Mouse (Mus musculus) neutrophil, adult 5-6 weeks (primary cell): ENCODE results near the gene Atp6v0a4. TPM values are rescaled to one million over a fixed set of nuclear protein-coding genes. Genes with fewer than 3 reads are reported as not detected.

Experiments
- ATAC-seq: fragments of 151-379, 151-347 bp; 2 replicates; pipeline ENCODE4 v1.8.0; 2017; ENCODE audit warnings: mild to moderate bottlenecking, moderate TSS enrichment; ENCODE audit not compliant: insufficient number of reproducible peaks, poor library complexity, low FRiP score, severe bottlenecking; ENCODE audit errors: extremely low read depth
- total RNA-seq: library from RNA; stranded (forward); fragments of 200-1000 nt; gene quantifications from 2 replicates; pipeline ENCODE4 v1.2.3, GENCODE M21; 2017

Atp6v0a4 gene
- total RNA-seq, 1 experiment from 2014 or later: not detected

DNA sequence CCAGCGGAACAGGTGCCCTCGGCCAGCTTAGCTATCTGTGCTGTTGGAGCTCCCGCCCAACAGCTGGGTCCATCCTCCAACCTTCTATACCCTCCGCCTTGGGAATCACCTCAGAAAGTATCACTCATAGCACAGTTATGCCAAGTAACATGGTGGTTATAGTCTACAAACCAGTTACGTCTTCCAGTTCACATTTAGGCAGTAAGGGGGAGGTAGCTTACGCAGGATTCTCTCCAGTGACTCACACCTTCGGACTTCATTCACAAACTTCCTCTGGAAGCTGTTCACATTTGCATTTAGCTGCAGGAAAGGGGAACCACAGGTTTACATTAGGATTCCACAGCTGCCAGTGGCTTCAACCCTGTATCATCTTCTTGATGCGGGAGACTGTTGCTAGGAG is 31.8 kb downstream of the Atp6v0a4 start:
- no peak for ATAC-seq

DNA sequence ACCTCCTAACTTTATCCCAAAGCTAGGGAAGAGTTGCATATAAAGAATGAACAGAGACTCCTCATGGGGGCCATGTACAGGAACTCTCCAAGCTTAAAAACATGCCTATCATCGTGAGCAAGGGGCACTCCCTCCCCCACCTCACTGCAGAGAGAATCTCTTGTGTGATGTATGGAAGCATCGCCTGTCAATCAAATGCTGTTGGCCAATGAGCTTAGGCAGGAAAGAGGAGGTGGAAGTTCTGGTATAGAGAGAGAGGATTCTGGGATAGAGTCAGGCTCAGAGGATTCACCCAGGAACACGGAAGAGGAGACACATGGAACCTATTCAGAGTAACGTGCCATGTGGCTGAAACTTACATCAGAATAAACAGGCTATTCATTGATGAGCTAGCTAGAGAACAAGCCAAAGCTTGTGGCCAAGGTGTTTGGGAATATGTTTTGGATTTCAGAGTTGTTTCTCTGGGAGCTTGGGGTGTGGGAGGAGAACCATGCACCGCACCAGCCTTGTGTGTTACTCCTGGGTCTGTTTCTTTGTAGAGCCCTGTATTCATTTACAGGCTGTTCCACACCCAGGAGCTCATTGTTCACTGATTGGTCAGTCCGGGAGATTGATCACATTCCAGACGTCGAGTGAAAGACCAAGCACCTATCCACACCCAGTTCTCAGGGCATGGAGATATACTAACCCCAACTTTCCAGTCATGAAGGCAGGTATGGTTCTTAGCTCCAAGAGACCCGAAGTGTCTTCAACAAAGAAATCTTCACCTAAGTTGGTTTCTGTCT is 37.0 kb downstream of the Atp6v0a4 start:
- ATAC-seq: no peak

DNA sequence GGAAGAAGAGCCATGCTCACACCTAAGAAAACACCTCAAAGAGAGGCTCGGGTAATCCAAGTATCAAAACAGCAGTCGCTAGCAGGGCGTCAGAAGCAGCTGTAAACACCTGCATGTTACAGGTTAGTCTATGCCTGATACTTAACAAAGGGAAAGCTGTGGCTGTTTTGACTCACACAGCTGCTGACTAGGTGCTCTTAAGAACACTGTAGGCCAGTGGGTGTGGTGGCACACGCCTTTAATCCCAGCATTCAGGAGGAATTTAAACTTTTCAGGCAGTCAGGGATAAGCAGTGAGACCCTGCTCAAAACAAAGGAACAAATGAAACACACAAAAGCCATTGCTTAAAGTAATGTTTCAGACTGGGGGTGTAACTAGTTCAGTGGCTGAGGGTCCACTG is 41.2 kb downstream of the Atp6v0a4 start:
- ATAC-seq: no peak

DNA sequence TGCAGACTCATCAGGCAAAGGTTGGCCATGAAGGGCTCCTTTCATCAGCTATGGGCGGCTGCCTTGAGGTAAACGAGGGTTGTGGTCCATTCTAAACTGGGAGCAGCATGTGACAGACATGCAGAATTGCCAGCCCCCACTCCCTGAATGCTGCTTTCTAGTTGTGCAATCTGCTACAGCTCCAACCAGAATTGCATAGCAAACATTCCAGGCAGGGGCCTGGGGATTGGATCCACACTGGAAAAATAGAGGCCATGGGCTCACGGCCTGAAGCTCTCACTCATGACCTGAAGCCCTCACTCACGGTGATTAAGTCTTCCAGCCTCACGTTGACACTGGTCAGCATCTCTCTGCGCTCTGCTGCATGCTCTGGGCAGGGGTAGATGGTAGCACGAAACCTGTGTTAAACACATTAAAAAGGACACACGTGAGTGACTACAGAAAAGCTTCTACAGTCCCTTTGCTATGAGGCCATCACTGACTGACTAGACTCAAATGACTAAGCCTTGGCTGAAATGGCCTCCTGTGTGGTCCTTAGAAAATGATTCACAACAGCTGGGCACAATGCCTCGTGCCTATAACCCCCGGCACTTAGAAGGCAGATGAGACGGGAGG is 42.6 kb downstream of the Atp6v0a4 start:
- no peak for ATAC-seq

DNA sequence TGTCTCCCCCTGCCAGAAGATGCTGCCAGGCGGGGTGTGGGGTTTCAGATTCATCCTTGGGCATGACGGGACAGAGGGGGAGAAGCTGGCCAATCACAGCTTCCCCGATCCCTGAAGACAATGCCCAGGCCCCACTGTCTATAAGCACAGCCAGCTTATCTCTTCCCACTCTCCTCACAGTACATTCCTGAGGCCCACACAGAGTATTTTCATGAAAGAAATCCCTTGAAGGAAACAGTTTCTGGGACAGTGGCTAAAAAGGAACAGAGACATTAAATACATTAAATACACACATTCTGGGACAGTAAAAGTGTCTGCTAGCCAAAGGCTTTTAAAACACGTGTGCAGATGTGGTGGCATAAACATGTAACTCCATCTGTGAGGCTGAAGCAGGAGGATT is 44.0 kb downstream of the Atp6v0a4 start:
- ATAC-seq: no peak

DNA sequence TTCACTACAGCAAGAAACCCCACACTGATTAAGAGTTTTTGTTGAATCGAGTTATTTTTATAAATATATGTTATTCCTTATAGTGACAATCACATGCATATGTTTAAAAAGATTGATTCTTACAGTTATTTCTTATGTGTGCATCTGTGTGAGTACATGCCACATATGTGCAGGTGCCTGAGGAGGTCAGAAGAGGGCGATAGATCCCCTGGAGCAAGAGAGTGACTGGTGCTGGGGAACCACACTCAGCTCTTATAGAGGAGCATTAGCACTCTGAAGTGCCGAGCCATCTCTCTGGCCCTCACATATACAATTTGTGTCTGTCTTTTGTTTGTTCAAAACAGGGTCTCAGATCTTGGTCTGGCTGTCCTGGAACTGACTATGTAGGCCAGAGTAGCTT is 50.8 kb downstream of the Atp6v0a4 start:
- ATAC-seq: no peak

DNA sequence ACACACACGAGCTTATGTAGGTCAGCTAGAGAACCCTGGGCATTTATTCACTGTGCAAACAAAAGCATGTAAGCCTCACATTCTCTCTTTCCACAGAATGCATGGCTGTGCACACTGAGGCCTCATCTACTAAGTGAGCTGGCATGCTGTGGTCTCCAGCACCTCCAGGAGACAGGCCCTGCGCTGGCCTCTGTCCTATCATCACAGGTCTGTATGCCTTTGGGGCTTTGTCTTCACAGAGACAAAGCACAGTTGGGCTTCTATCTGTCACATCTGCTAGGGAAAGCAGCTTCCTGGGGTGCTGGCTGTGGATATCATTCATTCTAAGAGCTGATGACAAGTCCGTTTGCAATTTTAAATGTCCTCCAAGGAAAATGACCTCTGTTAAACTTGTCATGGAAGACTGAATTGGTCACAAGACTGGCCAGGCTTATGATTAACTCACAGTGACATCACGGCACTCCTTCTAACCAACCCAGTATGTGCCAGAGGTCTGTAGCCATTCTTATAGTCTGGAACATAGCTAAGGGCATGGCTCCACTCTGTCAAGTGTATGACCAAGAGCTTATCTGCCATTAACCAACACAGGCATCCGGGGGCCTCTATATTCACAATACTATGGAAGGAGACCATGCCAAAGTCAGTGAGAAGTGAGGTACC is 52.1 kb downstream of the Atp6v0a4 start:
- no peak for ATAC-seq

DNA sequence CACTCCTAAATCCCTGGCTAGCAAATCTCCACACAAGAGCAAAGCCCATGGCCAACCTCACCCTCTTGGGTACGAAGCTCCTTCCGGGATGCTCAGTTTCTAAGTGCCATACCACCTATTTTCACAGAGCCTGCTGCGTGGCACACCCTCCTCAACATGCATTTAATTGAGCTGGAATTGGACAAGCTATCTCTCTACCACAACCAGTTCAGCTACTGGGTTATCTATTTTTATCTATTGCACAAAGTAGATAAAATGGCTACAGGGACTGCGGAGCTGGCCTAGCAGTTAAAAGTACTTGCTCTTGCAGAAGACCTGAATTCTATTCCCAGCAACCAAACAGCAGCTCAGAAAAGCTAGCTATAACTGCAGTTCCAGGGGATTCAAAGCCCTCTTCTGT is 53.1 kb downstream of the Atp6v0a4 start:
- no peak for ATAC-seq

DNA sequence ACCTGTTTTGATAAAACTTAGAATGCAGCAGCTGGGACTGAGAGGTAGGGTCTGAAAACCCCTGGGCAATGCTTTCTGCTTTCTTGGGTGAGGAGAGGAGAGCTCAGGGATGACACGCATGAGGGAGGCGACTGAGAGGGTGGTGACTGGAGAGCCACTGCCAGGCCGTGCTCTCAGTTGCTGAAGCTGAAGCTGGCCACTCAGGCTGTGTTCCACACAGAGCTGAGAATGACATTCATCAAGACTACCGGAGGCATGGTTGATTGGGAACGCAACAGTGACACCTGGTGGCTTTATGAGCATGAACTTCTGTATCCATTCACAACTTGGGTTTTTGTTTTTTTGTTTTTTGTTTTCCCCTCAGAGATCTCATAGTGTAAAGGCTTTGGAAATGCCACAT is 58.2 kb downstream of the Atp6v0a4 start:
- ATAC-seq: peak; percentile 77

DNA sequence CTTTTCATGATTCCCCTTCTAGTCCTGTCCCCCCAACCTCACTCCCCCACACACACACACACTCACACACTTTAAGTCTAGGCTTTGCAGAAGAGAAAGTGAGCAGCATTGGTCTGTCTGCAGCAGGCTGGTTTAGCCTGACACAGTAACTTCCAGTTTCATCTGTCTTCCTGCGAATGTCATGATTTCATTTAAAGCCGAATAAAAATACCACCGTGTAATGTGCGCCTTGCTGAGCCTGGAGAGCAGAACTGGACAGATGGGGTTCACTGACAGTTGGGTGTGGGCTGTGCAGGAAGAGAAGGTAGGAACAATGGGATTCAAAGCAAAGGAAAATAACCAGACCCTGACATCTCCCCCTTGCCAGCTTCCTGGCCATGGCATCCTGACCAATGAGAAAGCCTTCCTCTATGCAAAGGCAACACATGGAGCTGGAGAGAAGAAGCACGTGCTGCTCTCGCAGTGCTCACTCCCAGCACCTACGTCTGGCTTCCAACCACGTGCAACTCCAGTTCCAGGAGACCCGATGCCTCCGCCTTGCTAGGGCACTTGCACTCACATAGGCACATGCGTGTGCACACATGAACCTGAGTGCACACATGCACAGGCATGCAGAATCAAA is 58.8 kb downstream of the Atp6v0a4 start:
- ATAC-seq: no peak

DNA sequence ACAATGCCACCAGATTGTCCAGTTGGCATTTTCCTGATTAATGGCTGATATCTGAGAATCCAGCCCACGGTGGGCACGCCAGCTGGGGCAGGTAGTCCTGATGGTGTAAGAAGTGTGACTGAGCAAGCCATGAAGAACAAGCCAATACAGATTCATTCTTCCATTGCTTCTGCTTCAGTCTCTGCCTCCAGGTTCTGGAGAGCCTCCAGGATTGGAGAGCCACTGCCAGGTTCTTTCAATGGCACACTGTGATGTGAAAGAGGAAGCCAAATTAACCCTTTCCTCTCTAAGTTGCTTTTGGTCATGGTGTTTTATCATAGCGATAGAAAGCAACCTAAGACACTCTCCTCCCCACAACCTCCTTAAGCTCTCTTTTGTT is 59.3 kb downstream of the Atp6v0a4 start:
- ATAC-seq: no peak

DNA sequence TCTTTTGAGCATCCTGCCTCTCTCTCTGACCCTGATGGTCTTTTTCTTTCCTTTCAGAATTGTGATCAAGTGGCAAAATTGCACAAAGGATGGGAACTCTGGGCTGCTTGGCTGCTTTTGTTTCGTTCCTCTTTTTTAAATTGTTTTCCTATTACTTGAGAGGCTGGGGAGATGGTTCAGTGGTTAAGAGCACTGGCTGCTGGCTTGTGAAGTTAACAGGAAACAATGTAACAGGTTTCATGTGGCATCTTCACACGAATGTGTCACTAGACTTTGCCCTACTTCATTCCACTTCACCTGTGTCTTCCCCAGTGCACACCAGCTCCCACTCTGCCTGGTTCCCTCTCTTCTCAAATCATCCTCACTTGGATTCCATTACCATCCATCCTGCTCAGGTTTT is 59.8 kb downstream of the Atp6v0a4 start:
- no peak for ATAC-seq

DNA sequence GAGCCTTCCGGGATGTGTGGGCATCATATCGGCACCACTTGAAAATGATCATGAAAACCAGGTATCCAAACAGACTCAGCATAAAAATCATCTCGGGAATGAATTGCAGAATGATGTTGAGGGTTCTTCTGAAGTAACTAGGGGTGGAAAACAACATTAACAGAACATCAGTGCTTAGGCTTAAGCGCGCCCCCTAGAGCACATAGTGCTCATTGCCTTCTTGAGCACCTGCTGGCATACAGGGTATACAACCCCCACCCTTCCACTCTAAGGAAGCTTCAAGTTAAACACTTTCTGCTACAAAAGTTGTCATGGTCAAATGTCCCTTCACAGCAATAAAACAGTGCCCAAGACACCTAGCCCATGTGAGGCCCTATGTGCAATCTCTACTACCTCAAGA is 65.6 kb downstream of the Atp6v0a4 start:
- no peak for ATAC-seq

DNA sequence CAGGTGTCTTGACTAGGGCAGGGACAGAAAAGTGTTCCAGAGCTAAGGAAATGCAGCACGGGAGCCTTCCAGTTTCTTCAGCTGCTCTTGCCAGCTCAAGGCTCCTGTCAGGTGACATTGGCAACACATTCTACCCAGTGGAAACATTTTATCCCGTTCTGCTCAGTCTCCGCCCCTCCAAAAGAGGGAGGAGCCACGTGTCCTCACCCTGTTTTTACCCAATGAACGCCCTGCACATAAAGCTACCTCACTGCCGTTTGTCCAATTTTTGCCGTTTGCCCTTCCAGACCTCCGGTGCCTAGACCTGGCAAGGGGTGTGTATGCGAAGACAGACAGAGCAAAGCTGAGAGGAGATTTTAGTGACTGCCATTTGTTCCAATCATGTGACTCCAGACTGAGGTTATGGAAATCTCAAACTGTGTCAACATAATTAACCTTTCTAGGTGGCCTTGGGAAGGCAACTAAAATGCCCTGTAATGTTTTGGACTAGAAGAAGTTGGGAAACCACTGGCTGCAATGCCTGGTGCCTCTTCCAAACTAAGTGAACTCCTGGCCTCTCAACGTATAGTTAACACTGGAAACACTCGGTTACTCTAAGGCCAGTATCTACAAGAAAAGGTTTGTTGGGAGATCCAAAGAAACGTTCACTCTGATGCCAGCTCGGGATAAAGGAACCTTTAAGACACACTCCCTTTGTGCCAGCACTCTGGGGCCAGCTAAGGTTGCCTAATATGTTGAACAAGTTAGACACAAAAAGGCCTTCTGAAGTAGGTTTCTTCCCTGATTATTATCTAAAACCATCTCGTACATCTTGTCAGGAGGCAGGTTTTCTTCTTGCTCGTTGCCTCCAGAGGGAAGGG is 68.7 kb downstream of the Atp6v0a4 start:
- no peak for ATAC-seq

DNA sequence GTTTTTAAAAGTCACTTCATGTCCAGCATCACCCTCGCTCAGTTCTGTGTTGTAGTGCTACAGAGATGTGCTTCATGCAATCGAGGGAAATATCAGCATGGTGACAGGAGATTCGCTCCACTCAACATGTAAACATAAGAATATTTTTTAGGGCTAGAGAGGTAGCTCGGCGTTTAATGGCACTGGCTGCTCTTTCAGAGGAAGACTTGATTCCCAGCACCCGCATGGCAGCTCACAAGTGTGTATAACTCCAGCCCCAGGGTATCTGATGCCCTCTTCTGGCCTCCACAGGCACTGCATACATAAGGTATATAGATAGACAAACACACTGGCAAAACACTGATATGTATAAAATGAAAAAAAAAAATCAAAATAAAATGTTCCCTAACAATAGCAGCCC is 74.8 kb downstream of the Atp6v0a4 start:
- ATAC-seq: no peak

DNA sequence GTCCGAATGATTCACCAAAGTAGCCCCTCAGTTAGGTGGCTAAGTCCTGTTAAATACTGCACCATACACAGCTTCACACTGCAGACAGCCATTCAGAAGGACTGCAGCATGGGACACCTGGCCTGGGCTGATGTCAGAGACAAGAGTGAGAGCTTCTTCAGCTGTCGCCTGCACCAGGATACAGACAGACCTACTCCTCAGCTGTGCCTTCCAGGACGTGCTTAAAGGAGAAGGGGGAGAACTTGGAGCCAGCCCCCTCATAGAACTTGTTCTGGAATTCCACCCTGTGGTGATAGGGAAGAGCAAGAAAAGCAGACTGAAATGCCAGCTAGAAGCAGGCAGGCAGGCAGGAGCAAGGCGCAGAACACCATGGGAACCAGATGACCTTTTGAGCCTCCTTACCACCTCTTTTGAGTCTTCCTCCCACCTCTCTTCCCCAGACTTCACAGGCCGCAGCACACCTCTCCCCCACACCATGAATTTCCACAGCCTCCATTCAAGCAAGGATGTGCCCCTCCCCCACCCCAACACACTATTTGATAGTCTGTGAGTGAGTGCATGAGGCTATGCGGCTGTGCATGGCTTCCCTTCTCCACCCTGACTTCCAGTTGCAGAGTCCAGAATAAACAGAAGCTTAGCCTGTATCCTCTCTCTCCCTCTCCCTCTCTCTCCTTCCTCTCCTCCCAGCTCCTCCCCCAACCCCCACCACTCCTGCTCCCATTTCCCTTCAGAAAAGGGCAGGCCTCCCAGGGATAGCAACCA is 75.4 kb downstream of the Atp6v0a4 start:
- no peak for ATAC-seq

DNA sequence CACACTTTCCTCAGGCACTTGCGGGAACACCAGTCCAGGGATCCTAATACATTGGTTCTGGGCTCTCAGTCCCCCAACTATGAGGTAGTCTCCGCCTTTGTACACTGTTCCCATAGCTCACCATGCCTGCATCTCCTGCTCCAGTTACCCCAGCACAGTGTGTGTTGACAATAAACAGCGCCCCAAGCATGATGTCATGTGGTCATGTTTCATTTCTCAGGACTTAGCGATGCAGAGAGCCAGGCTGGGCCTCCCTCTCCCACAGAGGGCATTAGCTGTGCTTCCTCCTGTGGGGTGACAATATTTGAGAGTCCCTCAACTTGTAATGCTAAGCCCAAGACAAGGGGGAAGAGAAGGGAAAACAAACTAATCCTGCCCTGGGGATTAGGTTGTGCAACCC is 76.4 kb downstream of the Atp6v0a4 start:
- peak; percentile 16; the same call in 1 of the 2 replicates for ATAC-seq

DNA sequence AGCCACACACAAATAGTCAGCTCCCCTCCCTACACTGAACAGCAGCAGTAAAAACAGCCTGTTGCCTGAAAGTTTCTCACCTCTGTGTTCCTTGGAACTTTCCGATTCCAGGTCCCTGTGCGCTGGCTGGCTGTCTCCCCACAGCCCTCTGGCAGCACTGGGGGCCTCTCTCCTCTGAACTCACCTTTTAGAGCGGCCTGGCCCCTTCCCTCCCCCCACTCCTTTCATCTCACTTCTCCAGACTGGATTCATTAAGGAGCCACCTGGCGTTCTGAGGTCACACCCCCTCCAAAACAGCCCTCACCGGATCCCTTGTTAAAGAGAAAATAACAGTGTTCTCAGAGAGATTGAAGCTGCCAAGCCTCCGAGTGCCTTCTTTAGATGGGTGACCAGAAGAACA is 77.5 kb downstream of the Atp6v0a4 start, which contains the start of gene Svopl:
Gene Svopl (minus strand): TSS at position 159 of the 400 bp plus-strand sequence.
- ATAC-seq: no peak
